Mouse (Mus musculus) layer of hippocampus, postnatal 36 days (tissue): ENCODE results near the gene Hpgd. TPM values are rescaled to one million over a fixed set of nuclear protein-coding genes. Genes with fewer than 3 reads are reported as not detected.
"Not testable (repeated sequence)": the region's sequence is repeated elsewhere in the genome, so short reads cannot be mapped to it uniquely, and the experiment has no call there.

ENCODE experiments used
- DNase-seq, 2 experiments: peaks; one replicate each; pipeline ENCODE4 v3.0.0; 2022
- total RNA-seq, 2 experiments: library from RNA; stranded (reverse); gene quantifications; 2 replicates each; pipeline ENCODE4 v1.2.3; 2021

Hpgd gene
- 1 to 10 TPM; 1.7 to 4.3 TPM for total RNA-seq

GRCm38 (mm10) chr8:56294373-56294877, at the start of gene Hpgd:
Gene Hpgd, plus strand, starts transcription at chr8:56294585.
- DNase-seq, result peak; percentile 10 to 25

- DNase-seq, result not testable (repeated sequence)
Measured at GRCm38 (mm10) chr8:56251728-56252127, 42.7 kb upstream of the Hpgd start.

- DNase-seq, result no peak
Measured at GRCm38 (mm10) chr8:56252314-56252713, 42.1 kb upstream of the Hpgd start.

GRCm38 (mm10) chr8:56261190-56261589, 33.2 kb upstream of the Hpgd start:
- DNase-seq, result no peak

DNA sequence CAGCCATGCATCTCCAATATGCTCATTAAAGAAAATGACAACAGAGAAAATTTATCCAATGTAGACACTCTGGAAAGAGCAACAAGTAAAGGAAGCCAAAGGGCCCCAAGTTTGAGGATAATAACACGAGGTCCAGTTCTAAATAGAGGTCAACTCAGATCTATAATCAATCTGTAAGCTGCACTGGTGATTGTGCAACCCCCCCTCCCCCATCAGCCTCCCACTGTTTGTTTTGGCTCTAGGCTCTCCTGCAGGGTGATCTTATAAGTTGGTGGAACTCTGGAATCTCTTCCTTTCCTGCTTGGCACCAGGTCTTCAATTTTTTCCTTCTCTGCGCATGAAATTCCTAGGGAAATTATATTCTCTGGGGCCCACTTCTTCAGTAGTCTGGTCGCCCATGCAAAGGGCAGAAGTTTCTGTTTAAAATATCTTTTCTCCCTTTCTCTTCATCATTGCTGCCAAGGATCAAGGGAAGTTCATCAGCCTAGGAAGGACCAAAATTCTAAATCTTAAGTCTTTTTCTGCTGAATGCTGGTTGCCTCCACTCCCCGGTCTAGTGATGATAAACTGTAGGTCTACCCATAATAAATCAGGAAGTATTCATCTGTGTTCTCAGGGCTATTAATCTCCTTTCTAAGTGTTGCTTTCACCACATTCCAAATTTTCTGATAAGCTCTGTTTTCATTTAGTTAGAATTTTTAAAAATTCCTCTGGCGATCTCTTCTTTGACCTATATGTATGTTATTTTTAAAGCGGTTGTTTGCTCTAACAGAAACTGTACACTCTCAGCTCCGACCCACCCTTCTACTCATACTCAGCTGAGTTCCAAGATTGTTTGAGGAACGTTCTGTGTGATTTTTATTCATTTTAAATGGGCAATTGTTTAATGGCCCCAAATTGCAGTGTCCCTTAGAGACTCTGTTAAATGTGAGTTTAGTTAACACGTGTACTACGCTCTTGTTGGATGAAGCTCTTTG, 24.4 kb upstream of the Hpgd start:
- no peak for DNase-seq

DNA sequence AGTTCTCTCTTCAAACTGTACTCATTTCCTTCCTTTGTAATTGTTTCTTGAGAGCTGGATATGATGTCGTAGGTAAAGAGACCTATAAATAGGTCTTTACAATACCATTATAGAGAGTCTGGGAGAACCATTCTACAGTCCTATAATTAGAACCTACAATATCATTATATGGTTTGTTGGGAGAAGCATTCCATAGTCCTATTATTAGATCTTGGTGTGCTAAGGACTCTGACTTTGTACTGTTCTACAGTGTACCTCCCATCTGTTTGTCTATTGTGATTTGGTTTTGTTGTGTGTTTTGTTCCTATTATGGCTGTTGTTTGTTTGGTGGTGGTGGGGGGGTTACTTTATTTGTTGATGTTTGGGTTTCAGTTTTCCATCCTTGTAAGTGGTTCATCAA, 21.5 kb upstream of the Hpgd start:
- no peak for DNase-seq

- DNase-seq, result no peak
Measured at GRCm38 (mm10) chr8:56275316-56275715, 19.1 kb upstream of the Hpgd start.

GRCm38 (mm10) chr8:56277810-56278528, 16.4 kb upstream of the Hpgd start:
- no peak for DNase-seq

DNA sequence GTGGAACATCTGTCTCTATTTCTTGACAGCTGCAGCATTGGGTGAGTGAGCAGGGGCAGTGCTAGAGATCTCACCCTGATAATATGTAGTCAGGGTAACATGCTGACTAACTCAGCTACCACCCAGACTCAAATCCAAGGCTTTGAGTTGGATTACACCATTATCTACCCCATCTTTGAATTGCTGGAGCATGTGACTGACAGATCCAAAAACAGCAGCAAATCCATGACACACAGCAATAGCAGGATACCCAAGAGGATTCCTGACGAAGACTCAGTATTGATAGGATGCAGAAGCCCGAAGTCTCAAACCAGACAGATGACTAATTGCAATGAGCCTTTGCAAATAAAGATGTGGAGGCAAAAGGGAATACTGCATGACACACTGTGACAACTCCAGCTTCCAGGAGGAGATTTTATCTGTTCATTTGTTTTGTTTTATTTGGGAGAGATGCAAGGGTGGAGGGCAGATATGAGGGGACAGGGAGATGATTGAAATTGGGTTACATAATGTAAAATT, 15.8 kb upstream of the Hpgd start:
- no peak for DNase-seq

- DNase-seq, result no peak
Measured at GRCm38 (mm10) chr8:56283936-56284335, 10.4 kb upstream of the Hpgd start.

- no peak for DNase-seq
Measured at GRCm38 (mm10) chr8:56284957-56285356, 9.4 kb upstream of the Hpgd start.

GRCm38 (mm10) chr8:56286717-56287116, 7.7 kb upstream of the Hpgd start:
- no peak for DNase-seq

GRCm38 (mm10) chr8:56287370-56288072, 6.9 kb upstream of the Hpgd start:
- no peak for DNase-seq

DNA sequence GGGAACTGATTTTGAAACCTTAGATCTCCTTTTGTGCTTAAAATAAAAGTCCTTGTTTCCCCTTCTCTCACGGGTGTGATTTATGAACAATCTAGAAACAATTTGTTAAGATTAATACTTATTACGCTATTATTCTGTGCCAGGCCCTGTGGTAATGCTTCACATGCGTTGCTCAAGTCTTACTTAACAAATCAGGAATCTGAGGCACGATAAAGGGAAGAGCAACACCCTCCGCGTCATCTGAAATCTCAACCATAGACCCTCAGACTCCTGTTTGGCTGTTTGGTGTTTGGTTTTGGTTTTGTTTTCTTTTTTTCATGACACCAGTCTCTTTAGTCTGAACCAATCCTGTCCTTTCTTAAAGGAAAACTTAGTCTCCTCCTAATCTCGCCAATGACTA, 2.1 kb upstream of the Hpgd start:
- no peak for DNase-seq

GRCm38 (mm10) chr8:56293480-56293879, 905 bp upstream of the Hpgd start:
- DNase-seq, result peak in 1 of 2 experiments; percentile 9

DNA sequence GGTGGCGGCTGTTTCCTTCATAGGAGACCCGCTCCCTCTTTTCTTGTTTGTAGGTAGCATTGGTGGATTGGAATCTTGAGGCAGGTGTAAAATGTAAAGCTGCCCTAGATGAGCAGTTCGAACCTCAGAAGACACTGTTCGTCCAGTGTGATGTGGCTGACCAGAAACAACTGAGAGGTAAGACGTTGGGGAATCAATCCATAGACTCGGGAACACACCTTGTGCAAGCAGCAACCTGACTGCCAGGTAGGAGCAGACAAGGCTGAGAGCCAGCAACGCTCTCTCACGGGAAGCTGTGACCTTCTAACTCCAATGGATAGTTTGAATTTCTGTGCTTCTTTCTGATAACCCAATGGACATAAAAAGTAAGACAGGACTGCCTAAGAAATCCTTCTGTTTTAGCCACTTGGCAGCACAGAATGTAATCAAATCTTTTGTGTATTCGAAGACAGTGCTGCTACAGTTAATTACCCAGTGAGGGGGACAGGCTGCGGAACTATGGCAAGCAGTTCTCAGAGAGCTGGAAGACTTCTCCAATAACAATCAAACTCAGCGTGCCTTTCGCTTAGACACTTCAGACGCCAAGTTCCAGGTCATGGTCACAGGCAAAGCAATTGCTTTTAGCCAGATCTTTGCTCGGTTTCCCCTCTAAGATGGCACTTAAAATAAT, 636 bp downstream of the Hpgd start:
- DNase-seq, result no peak

GRCm38 (mm10) chr8:56299421-56299820, 5.0 kb downstream of the Hpgd start:
- DNase-seq, result no peak

- not testable (repeated sequence) for DNase-seq
Measured at GRCm38 (mm10) chr8:56301303-56301702, 6.9 kb downstream of the Hpgd start.

DNA sequence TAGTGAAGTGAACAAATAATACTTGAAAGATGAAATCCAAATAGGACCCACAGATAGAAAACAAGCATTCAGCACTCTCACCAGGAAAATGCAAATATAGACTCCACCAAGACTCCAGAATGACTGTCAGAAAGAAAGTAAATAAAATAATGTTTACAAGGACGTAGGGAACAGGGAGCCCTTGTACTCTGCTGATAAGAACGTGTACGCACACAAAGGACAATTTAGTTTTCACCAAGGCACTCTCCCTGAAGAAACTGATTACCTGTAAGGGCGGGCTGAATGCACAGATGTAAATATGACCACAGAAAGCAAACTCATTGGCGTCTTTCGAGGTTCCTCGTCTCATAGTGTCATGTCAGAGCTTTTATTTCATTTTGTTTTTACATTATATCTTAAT, 10.2 kb downstream of the Hpgd start:
- DNase-seq, result no peak

DNA sequence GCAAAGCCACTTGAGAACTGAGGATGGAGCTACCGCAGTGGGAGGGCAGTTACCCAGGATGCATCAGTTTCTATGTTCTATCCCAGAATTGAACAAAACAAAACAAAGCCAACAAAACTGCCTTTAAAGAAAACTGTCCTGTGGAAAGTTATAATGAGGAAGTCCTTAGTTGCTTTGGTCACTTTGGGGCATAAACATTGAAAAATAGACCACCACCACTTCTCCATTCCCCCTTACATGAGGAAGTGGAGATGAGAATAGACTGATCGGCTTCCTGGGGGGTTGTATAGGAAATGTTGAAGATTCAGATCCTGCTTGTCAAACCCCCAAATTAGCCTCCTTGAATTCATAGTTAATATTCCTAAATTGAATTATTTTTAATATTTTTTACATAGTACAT, 19.2 kb downstream of the Hpgd start:
- DNase-seq, result no peak

DNA sequence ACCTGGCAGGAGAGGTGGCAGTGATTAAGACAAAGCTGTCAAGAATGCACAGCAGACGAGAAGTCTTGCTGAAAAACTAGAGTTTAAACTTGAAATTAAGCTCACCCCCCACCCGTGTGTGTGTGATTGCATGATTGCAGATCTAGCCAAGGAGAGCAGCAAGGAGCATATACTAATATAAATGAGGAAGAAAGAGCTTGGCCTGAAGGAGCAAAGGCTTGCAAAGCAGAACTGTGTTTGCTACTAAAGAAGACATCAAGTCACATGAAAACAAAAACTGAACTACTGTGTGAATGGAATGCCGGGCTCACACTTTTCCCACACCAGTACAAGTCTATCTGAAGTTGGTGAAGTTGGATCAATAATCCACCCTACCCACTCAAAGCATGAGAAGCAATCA, 20.8 kb downstream of the Hpgd start:
- DNase-seq, result no peak

DNA sequence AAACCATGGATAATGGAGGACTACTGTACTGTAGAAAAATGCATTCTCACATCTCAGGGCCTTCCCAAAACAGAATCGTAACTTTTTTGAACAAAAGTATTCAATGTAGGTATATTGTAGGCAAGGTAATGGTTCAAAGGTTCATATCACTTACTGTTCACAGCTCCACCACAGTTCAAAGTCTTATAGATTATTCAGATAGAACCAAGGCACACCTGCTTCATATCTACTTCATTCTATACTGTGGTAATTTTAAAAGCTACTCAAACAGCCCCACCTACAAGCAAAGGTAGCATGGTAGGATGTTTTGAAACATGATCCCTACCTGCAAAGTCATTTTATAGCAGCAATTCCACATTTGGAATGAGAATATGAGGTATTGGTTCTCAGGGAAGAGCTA, 28.9 kb downstream of the Hpgd start:
- DNase-seq, result no peak
